15 mouse cellular contexts compared by ENCODE assay signal in genomic region chr7:117134869-117135268, GRCm38 (mm10).
"Had no signal": no experiment of that assay in that cellular context is flagged by ENCODE, and none has a peak within 500 bp of the region (broad histone marks: within the 10 kb centered on the region; RNA-seq: fewer than 3 reads in every experiment).

No protein-coding gene starts in this region.

- H3K9me3 ChIP-seq: neural tube, embryonic 13.5 days; neural tube, embryonic 15.5 days; stomach, embryonic 15.5 days had no signal

- H3K9ac ChIP-seq: neural tube, embryonic 13.5 days; neural tube, embryonic 15.5 days; stomach, embryonic 15.5 days had no signal

- H3K4me1 ChIP-seq: stomach, embryonic 15.5 days had no signal

- H3K27ac ChIP-seq: neural tube, embryonic 13.5 days; neural tube, embryonic 15.5 days; stomach, embryonic 15.5 days; stomach, postnatal 0 days had no signal

- H3K4me3 ChIP-seq: neural tube, embryonic 13.5 days; neural tube, embryonic 15.5 days; stomach, embryonic 15.5 days had no signal

- DNase-seq: retina, postnatal 1 day; right cerebral cortex, adult 18-20 months; right cerebral cortex, postnatal 14 days; right cerebral cortex, postnatal 25 days; spleen, adult 18-20 months; thymus, adult 18-20 months; thymus, adult 2 months; thymus, postnatal 14 days; thymus, postnatal 25 days; thymus, postnatal 36 days; thymus, postnatal 4 days had no signal

- H3K36me3 ChIP-seq: neural tube, embryonic 13.5 days; neural tube, embryonic 15.5 days; stomach, embryonic 15.5 days had no signal

- H3K4me2 ChIP-seq: neural tube, embryonic 13.5 days; neural tube, embryonic 15.5 days; stomach, embryonic 15.5 days had no signal

- H3K27me3 ChIP-seq: neural tube, embryonic 13.5 days; neural tube, embryonic 15.5 days; stomach, embryonic 15.5 days had no signal
